16 mouse cellular contexts compared by ENCODE assay signal in the genomic region with DNA sequence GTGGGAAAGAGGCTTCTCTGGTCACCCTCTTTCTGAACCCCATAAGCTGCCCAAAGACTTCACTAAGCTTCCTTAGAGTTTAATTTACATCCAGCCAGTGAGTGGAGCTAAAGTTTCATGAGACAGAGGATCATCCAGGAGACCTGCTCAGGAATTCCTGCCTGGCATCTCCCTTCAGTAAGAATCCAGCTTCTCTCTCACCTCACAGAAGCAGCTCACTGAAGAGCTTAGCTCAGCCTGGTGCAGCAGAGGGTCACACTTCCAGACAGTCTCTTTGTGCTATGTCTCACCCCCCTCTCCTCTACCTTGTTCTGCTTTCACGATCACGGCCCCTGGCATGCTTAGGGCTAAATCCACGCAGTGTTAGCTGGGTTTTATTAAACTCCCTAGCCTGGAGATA.
A peak's percentile ranks its signal among the peaks of the same experiment; 100 is the strongest.
DNase-seq lines count a peak whose midpoint lies in the region; ATAC-seq and TF ChIP-seq lines count a peak whose summit lies in the region.
"Had no signal": no experiment of that assay in that cellular context is flagged by ENCODE, and none has a peak within 500 bp of the region (broad histone marks: within the 10 kb centered on the region; RNA-seq: fewer than 3 reads in every experiment).

No protein-coding gene starts in this region.

- peak; percentile 59; the same call in 1 of the 2 replicates for ATAC-seq in hindbrain, embryonic 15.5 days (ENCODE audit: low FRiP score, low read depth)
- no peak for ATAC-seq in hindbrain, embryonic 11.5 days (ENCODE audit: low FRiP score)
- ATAC-seq in lung, embryonic 14.5 days (ENCODE audit: insufficient read depth), result no peak
- peak; percentile 73 for ATAC-seq in midbrain, embryonic 16.5 days

- DNase-seq in hindbrain, embryonic 11.5 days (ENCODE audit: low spot score), result no peak
- DNase-seq in lung, embryonic 14.5 days, result peak; percentile 4
- no peak for DNase-seq in lung, postnatal 4 days
- DNase-seq in frontal cortex, postnatal 36 days (ENCODE audit: low spot score in 2 of 2), result peak; percentile 11 to 23
- DNase-seq in urinary bladder, postnatal 25 days (ENCODE audit: low spot score), result no peak
- DNase-seq: heart, adult 11 months; heart, postnatal 10 days; kidney, adult 18-20 months; right cerebral cortex, postnatal 4 days; thymus, postnatal 4 days had no signal

- no peak for TF ChIP-seq CTCF in lung, embryonic 14.5 days (IDR thresholded peaks at IDR 0.05; ENCODE audit: low read depth)

- no peaks in the 10 kb centered on the region for H3K27me3 ChIP-seq in hindbrain, embryonic 15.5 days
- H3K27me3 ChIP-seq in hindbrain, embryonic 11.5 days (ENCODE audit: control insufficient read depth, insufficient read depth, low read length), result no peaks in the 10 kb centered on the region
- H3K27me3 ChIP-seq in lung, embryonic 14.5 days (ENCODE audit: insufficient read depth, low read length), result no peaks in the 10 kb centered on the region
- no peaks in the 10 kb centered on the region for H3K27me3 ChIP-seq in midbrain, embryonic 16.5 days (ENCODE audit: control insufficient read depth, insufficient read depth, low read depth, low read length)
- H3K27me3 ChIP-seq: limb, embryonic 13.5 days; lung, embryonic 15.5 days; megakaryocyte, embryonic 14.5 days; neural tube, embryonic 12.5 days had no signal

- H3K36me3 ChIP-seq in hindbrain, embryonic 15.5 days, result no peaks in the 10 kb centered on the region
- no peaks in the 10 kb centered on the region for H3K36me3 ChIP-seq in hindbrain, embryonic 11.5 days (ENCODE audit: control insufficient read depth, insufficient read depth, low read length)
- no peaks in the 10 kb centered on the region for H3K36me3 ChIP-seq in lung, embryonic 14.5 days (ENCODE audit: insufficient read depth)
- no peaks in the 10 kb centered on the region for H3K36me3 ChIP-seq in midbrain, embryonic 16.5 days (ENCODE audit: control insufficient read depth, insufficient read depth, low read length)
- H3K36me3 ChIP-seq: limb, embryonic 13.5 days; lung, embryonic 15.5 days; neural tube, embryonic 12.5 days had no signal

- H3K4me3 ChIP-seq in hindbrain, embryonic 15.5 days, result no peak overlapping the region
- H3K4me3 ChIP-seq in hindbrain, embryonic 11.5 days (ENCODE audit: low read depth, low read length), result no peak overlapping the region
- no peak overlapping the region for H3K4me3 ChIP-seq in lung, embryonic 14.5 days (ENCODE audit: low read depth, low read length)
- H3K4me3 ChIP-seq in midbrain, embryonic 16.5 days (ENCODE audit: low read depth, low read length), result no peak overlapping the region
- H3K4me3 ChIP-seq: limb, embryonic 13.5 days; lung, embryonic 15.5 days; megakaryocyte, embryonic 14.5 days; neural tube, embryonic 12.5 days had no signal

- no peaks in the 10 kb centered on the region for H3K4me1 ChIP-seq in hindbrain, embryonic 15.5 days (replicated peaks)
- H3K4me1 ChIP-seq in hindbrain, embryonic 11.5 days (replicated peaks; ENCODE audit: control insufficient read depth, insufficient read depth, low read length), result no peaks in the 10 kb centered on the region
- H3K4me1 ChIP-seq in lung, embryonic 14.5 days (ENCODE audit: insufficient read depth), result no peaks in the 10 kb centered on the region
- no peaks in the 10 kb centered on the region for H3K4me1 ChIP-seq in midbrain, embryonic 16.5 days (ENCODE audit: control insufficient read depth, insufficient read depth, low read length)
- H3K4me1 ChIP-seq: limb, embryonic 13.5 days; lung, embryonic 15.5 days; megakaryocyte, embryonic 14.5 days; neural tube, embryonic 12.5 days had no signal

- no peak overlapping the region for H3K4me2 ChIP-seq in hindbrain, embryonic 15.5 days
- no peak overlapping the region for H3K4me2 ChIP-seq in hindbrain, embryonic 11.5 days (replicated peaks; ENCODE audit: low read depth, low read length)
- no peak overlapping the region for H3K4me2 ChIP-seq in lung, embryonic 14.5 days
- H3K4me2 ChIP-seq in midbrain, embryonic 16.5 days (ENCODE audit: low read length), result no peak overlapping the region
- H3K4me2 ChIP-seq: limb, embryonic 13.5 days; lung, embryonic 15.5 days; neural tube, embryonic 12.5 days had no signal

- 57% methylated on average over 3 of the region's 3 CpGs for WGBS in hindbrain, embryonic 15.5 days
- WGBS in hindbrain, embryonic 11.5 days, result 63% methylated on average over 3 of the region's 3 CpGs
- 51% methylated on average over 3 of the region's 3 CpGs for WGBS in lung, embryonic 14.5 days
- 6% methylated on average over 3 of the region's 3 CpGs for WGBS in midbrain, embryonic 16.5 days

- no peak overlapping the region for H3K9ac ChIP-seq in hindbrain, embryonic 15.5 days
- no peak overlapping the region for H3K9ac ChIP-seq in hindbrain, embryonic 11.5 days (ENCODE audit: low read depth, low read length)
- H3K9ac ChIP-seq in lung, embryonic 14.5 days, result no peak overlapping the region
- no peak overlapping the region for H3K9ac ChIP-seq in midbrain, embryonic 16.5 days (ENCODE audit: low read depth, low read length)
- H3K9ac ChIP-seq: limb, embryonic 13.5 days; lung, embryonic 15.5 days; neural tube, embryonic 12.5 days had no signal

- no peaks in the 10 kb centered on the region for H3K9me3 ChIP-seq in hindbrain, embryonic 15.5 days
- no peaks in the 10 kb centered on the region for H3K9me3 ChIP-seq in hindbrain, embryonic 11.5 days (ENCODE audit: control insufficient read depth, low read length)
- H3K9me3 ChIP-seq in lung, embryonic 14.5 days (ENCODE audit: low read depth, low read length), result no peaks in the 10 kb centered on the region
- H3K9me3 ChIP-seq in midbrain, embryonic 16.5 days (replicated peaks; ENCODE audit: control insufficient read depth, low read length, poor library complexity, severe bottlenecking), result no peaks in the 10 kb centered on the region
- H3K9me3 ChIP-seq: limb, embryonic 13.5 days; lung, embryonic 15.5 days; neural tube, embryonic 12.5 days had no signal

- H3K27ac ChIP-seq in hindbrain, embryonic 15.5 days (replicated peaks), result no peak overlapping the region; the same call in 1 of the 2 replicates
- no peak overlapping the region for H3K27ac ChIP-seq in hindbrain, embryonic 11.5 days (ENCODE audit: low read depth, low read length)
- H3K27ac ChIP-seq in lung, embryonic 14.5 days (ENCODE audit: low read depth), result no peak overlapping the region
- no peak overlapping the region; the same call in 1 of the 2 replicates for H3K27ac ChIP-seq in midbrain, embryonic 16.5 days (ENCODE audit: low read length)
- H3K27ac ChIP-seq: limb, embryonic 13.5 days; lung, embryonic 15.5 days; neural tube, embryonic 12.5 days had no signal

Comparison
In these comparisons a context has a peak if more than half of its experiments do, and no peak if none do; other contexts are left out.
1. ATAC-seq: peak in hindbrain, embryonic 15.5 days (single experiment) and midbrain, embryonic 16.5 days (single experiment); none in hindbrain, embryonic 11.5 days (single experiment) and lung, embryonic 14.5 days (single experiment).
2. DNase-seq: peak in lung, embryonic 14.5 days (single experiment) and frontal cortex, postnatal 36 days (2 of 2); none in hindbrain, embryonic 11.5 days (single experiment), lung, postnatal 4 days (0 of 2) and urinary bladder, postnatal 25 days (single experiment).